Mouse (Mus musculus) neural tube, embryonic 12.5 days (tissue): Measurements from ENCODE around the gene Gm4969. TPM values are rescaled to one million over a fixed set of nuclear protein-coding genes. Genes with fewer than 3 reads are reported as not detected.

Source experiments
- ATAC-seq: fragments of 200-750 bp; cut with Nextera tagmentation; 2 replicates; pipeline ENCODE4 v1.8.0; 2017; ENCODE audit warnings: low read depth, mild to moderate bottlenecking, moderate TSS enrichment, moderate library complexity; ENCODE audit not compliant: low FRiP score
- H3K27ac ChIP-seq: fragments of 300-500 bp; sonication (generic); 2 replicates; pipeline ENCODE4 v1.5.1; 2016
- H3K27me3 ChIP-seq: fragments of 300-500 bp; sonication (generic); replicated peaks from 2 replicates; pipeline ENCODE4 v1.6.1; 2016; ENCODE audit warnings: mild to moderate bottlenecking
- H3K36me3 ChIP-seq: fragments of 300-500 bp; sonication (generic); 2 replicates; pipeline ENCODE4 v1.6.1; 2016; ENCODE audit warnings: mild to moderate bottlenecking
- H3K4me1 ChIP-seq: fragments of 300-500 bp; sonication (generic); 2 replicates; pipeline ENCODE4 v1.6.1; 2016
- H3K4me2 ChIP-seq: fragments of 300-500 bp; sonication (generic); replicated peaks from 2 replicates; pipeline ENCODE4 v1.6.1; 2016; ENCODE audit warnings: mild to moderate bottlenecking
- H3K4me3 ChIP-seq: fragments of 300-500 bp; sonication (generic); 2 replicates; pipeline ENCODE4 v1.5.1; 2016
- H3K9ac ChIP-seq: fragments of 300-500 bp; sonication (generic); 2 replicates; pipeline ENCODE4 v1.6.1; 2016; ENCODE audit warnings: mild to moderate bottlenecking
- H3K9me3 ChIP-seq: fragments of 300-500 bp; sonication (generic); 2 replicates; pipeline ENCODE4 v1.6.1; 2016; ENCODE audit warnings: mild to moderate bottlenecking
- WGBS: fragments of 180-500 bp; shearing (Covaris S2); methylation state at CpG from one replicate; pipeline ENCODE4 v1.1.7; 2016; 5-methylcytosine and 5-hydroxymethylcytosine counted together
- microRNA-seq: library from miRNA; unstranded; fragments of <30 nt; microRNA quantifications from one replicate; pipeline ENCODE4, GENCODE M21; 2017
- polyA plus RNA-seq: library from polyadenylated mRNA; unstranded; fragments of >200 nt; fragmentation: Nextera tagmentation; extraction: Ambion mirVana; gene quantifications from 2 replicates; pipeline ENCODE4 v1.2.1, GENCODE M21; 2016

Gm4969 gene
- polyA plus RNA-seq, 1 experiment from 2014 or later = 1.0 TPM

GRCm38 (mm10) chr7:19057405-19057804, 60.8 kb downstream of the Gm4969 start:
- Histone ChIP-seq H3K4me3 (no peak overlapping the region), H3K36me3 (peaks cover 6% of the 10 kb centered on the region; the same call in 1 of the 2 replicates), H3K9ac (no peak overlapping the region), H3K9me3 (no peaks in the 10 kb centered on the region), H3K4me2 (no peak overlapping the region), H3K27me3 (no peaks in the 10 kb centered on the region), H3K4me1 (peaks cover 11% of the 10 kb centered on the region), H3K27ac (no peak overlapping the region)
- ATAC-seq = no peak
- 90% methylated on average over 10 of the region's 10 CpGs for WGBS

- Histone ChIP-seq H3K27ac (no peak overlapping the region), H3K9me3 (no peaks in the 10 kb centered on the region), H3K9ac (0 out of 2 replicates have a peak overlapping the region, but pooled peaks have one; percentile 29), H3K36me3 (peaks cover 27% of the 10 kb centered on the region), H3K4me3 (no peak overlapping the region), H3K4me2 (no peak overlapping the region), H3K4me1 (peaks cover 11% of the 10 kb centered on the region), H3K27me3 (no peaks in the 10 kb centered on the region)
- 92% methylated on average over 8 of the region's 8 CpGs for WGBS
- no peak for ATAC-seq
Measured at GRCm38 (mm10) chr7:19055108-19055507, 63.1 kb downstream of the Gm4969 start.

- Histone ChIP-seq H3K9ac (0 out of 2 replicates have a peak overlapping the region, but pooled peaks have one; percentile 29), H3K27me3 (no peaks in the 10 kb centered on the region), H3K27ac (no peak overlapping the region), H3K4me1 (peaks cover 11% of the 10 kb centered on the region), H3K36me3 (peaks cover 31% of the 10 kb centered on the region), H3K4me2 (peak overlapping the region; percentile 59), H3K4me3 (peak overlapping the region; percentile 18; the same call in 1 of the 2 replicates), H3K9me3 (no peaks in the 10 kb centered on the region)
- WGBS = 65% methylated on average over 9 of the region's 9 CpGs
- ATAC-seq = no peak
Measured at GRCm38 (mm10) chr7:19054777-19055076, 63.4 kb downstream of the Gm4969 start.

GRCm38 (mm10) chr7:19054047-19054776, 64.0 kb downstream of the Gm4969 start, which contains the start of gene Rsph6a:
TSS of gene Rsph6a (plus strand) at chr7:19054690.
- WGBS = 20% methylated on average over 33 of the region's 33 CpGs
- 0 out of 2 replicates have a peak within 1 kb of the TSS, but pooled peaks have one; percentile 29 for H3K9ac ChIP-seq
- H3K9me3 ChIP-seq = no peaks in the 10 kb centered on the region
- peaks cover 36% of the 10 kb centered on the region for H3K36me3 ChIP-seq
- peak within 1 kb of the TSS; percentile 59 for H3K4me2 ChIP-seq
- peak within 1 kb of the TSS; percentile 18; the same call in 1 of the 2 replicates for H3K4me3 ChIP-seq
- no peaks in the 10 kb centered on the region for H3K27me3 ChIP-seq
- H3K27ac ChIP-seq = no peak within 1 kb of the TSS
- peak; percentile 74 for ATAC-seq
- peaks cover 11% of the 10 kb centered on the region for H3K4me1 ChIP-seq

GRCm38 (mm10) chr7:19053136-19053532, 65.0 kb downstream of the Gm4969 start:
- Histone ChIP-seq H3K27me3 (no peaks in the 10 kb centered on the region), H3K4me3 (no peak overlapping the region), H3K27ac (no peak overlapping the region), H3K4me1 (peaks cover 11% of the 10 kb centered on the region), H3K4me2 (no peak overlapping the region), H3K9me3 (no peaks in the 10 kb centered on the region), H3K9ac (no peak overlapping the region), H3K36me3 (peaks cover 47% of the 10 kb centered on the region)
- ATAC-seq = no peak
- WGBS = 90% methylated on average over 7 of the region's 7 CpGs

GRCm38 (mm10) chr7:19052345-19053135, 65.6 kb downstream of the Gm4969 start:
- Histone ChIP-seq H3K27ac (no peak overlapping the region), H3K9ac (no peak overlapping the region), H3K9me3 (no peaks in the 10 kb centered on the region), H3K36me3 (peaks cover 53% of the 10 kb centered on the region), H3K4me2 (no peak overlapping the region), H3K4me3 (no peak overlapping the region), H3K4me1 (peaks cover 11% of the 10 kb centered on the region), H3K27me3 (no peaks in the 10 kb centered on the region)
- 88% methylated on average over 15 of the region's 15 CpGs for WGBS
- ATAC-seq = no peak

GRCm38 (mm10) chr7:19051161-19051560, 67.0 kb downstream of the Gm4969 start:
- no peak overlapping the region for H3K9ac ChIP-seq
- no peak overlapping the region for H3K4me2 ChIP-seq
- no peak for ATAC-seq
- no peaks in the 10 kb centered on the region for H3K9me3 ChIP-seq
- peaks cover 11% of the 10 kb centered on the region for H3K4me1 ChIP-seq
- no peak overlapping the region for H3K27ac ChIP-seq
- H3K4me3 ChIP-seq = no peak overlapping the region
- 79% methylated on average over 4 of the region's 4 CpGs for WGBS
- no peaks in the 10 kb centered on the region for H3K27me3 ChIP-seq
- H3K36me3 ChIP-seq = peaks cover 67% of the 10 kb centered on the region

- no peak overlapping the region for H3K4me2 ChIP-seq
- no peak for ATAC-seq
- peaks cover 75% of the 10 kb centered on the region for H3K36me3 ChIP-seq
- H3K27ac ChIP-seq = no peak overlapping the region
- 92% methylated on average over 8 of the region's 8 CpGs for WGBS
- peaks cover 11% of the 10 kb centered on the region for H3K4me1 ChIP-seq
- H3K27me3 ChIP-seq = no peaks in the 10 kb centered on the region
- H3K4me3 ChIP-seq = no peak overlapping the region
- no peak overlapping the region for H3K9ac ChIP-seq
- no peaks in the 10 kb centered on the region for H3K9me3 ChIP-seq
Measured at GRCm38 (mm10) chr7:19050172-19050571, 68.0 kb downstream of the Gm4969 start.

GRCm38 (mm10) chr7:19049252-19049651, 68.9 kb downstream of the Gm4969 start:
- WGBS = 89% methylated on average over 5 of the region's 5 CpGs

More at GRCm38 (mm10) chr7:19049252-19049651, 68.9 kb downstream of the Gm4969 start:
- Histone ChIP-seq H3K9ac (no peak overlapping the region), H3K4me2 (no peak overlapping the region), H3K4me3 (no peak overlapping the region), H3K27me3 (no peaks in the 10 kb centered on the region), H3K36me3 (peaks cover 83% of the 10 kb centered on the region), H3K4me1 (peaks cover 5% of the 10 kb centered on the region), H3K27ac (no peak overlapping the region), H3K9me3 (no peaks in the 10 kb centered on the region)
- no peak for ATAC-seq

Small RNA genes within 50 kb of the gene (microRNA-seq; reads per million reads assigned to microRNA genes)
- gene Mir3100 = not detected

Other genes starting within 250 kb of the Gm4969 start
- 3.9 and 4.7 TPM in 2 replicates for gene Pglyrp1, start 247.0 kb downstream of the Gm4969 start, polyA plus RNA-seq
- gene Ccdc61, start 208.0 kb downstream of the Gm4969 start, polyA plus RNA-seq = 32.9 and 34.0 TPM in 2 replicates
- 12.1 and 12.6 TPM in 2 replicates for gene Nova2, start 192.5 kb downstream of the Gm4969 start, polyA plus RNA-seq
- gene Nanos2, start 131.0 kb downstream of the Gm4969 start, polyA plus RNA-seq = 0.24 and 0.72 TPM in 2 replicates
- gene Mypop, start 127.1 kb downstream of the Gm4969 start, polyA plus RNA-seq = 6.1 and 7.0 TPM in 2 replicates
- 41.6 and 45.2 TPM in 2 replicates for gene Irf2bp1, start 114.3 kb downstream of the Gm4969 start, polyA plus RNA-seq
- 0.09 and 0.19 TPM in 2 replicates for gene Foxa3, start 94.8 kb downstream of the Gm4969 start, polyA plus RNA-seq
- 46.9 and 47.3 TPM in 2 replicates for gene Sympk, start 94.0 kb downstream of the Gm4969 start, polyA plus RNA-seq
- not detected in 2 replicates for gene Rsph6a, start 63.7 kb downstream of the Gm4969 start, polyA plus RNA-seq
- gene Dmwd, start 42.1 kb downstream of the Gm4969 start, polyA plus RNA-seq = 29.6 and 30.7 TPM in 2 replicates
- 13.7 and 18.2 TPM in 2 replicates for gene Dmpk, start 34.5 kb downstream of the Gm4969 start, polyA plus RNA-seq
- gene Six5, start 23.8 kb downstream of the Gm4969 start, polyA plus RNA-seq = 4.5 and 5.2 TPM in 2 replicates
- 18.3 and 19.9 TPM in 2 replicates for gene Fbxo46, start 1.5 kb upstream of the Gm4969 start, polyA plus RNA-seq
- 19.5 and 20.9 TPM in 2 replicates for gene Qpctl, start 30.9 kb upstream of the Gm4969 start, polyA plus RNA-seq
- 124 and 133 TPM in 2 replicates for gene Snrpd2, start 31.4 kb upstream of the Gm4969 start, polyA plus RNA-seq
- gene Gipr, start 47.8 kb upstream of the Gm4969 start, polyA plus RNA-seq = 1.1 and 1.8 TPM in 2 replicates
- 5.1 and 6.6 TPM in 2 replicates for gene Eml2, start 58.1 kb upstream of the Gm4969 start, polyA plus RNA-seq
- gene Gpr4, start 94.2 kb upstream of the Gm4969 start, polyA plus RNA-seq = 1.9 and 2.3 TPM in 2 replicates
- 42.1 and 43.9 TPM in 2 replicates for gene Opa3, start 110.0 kb upstream of the Gm4969 start, polyA plus RNA-seq
- 53.4 and 56.3 TPM in 2 replicates for gene Vasp, start 153.4 kb upstream of the Gm4969 start, polyA plus RNA-seq
- gene Ppm1n, start 161.7 kb upstream of the Gm4969 start, polyA plus RNA-seq = 0.20 TPM in 1 of 2 replicates, not detected in the other
- gene Rtn2, start 164.3 kb upstream of the Gm4969 start, polyA plus RNA-seq = 91.1 and 99.1 TPM in 2 replicates
- gene Fosb, start 191.7 kb upstream of the Gm4969 start, polyA plus RNA-seq = 0.08 TPM in 1 of 2 replicates, not detected in the other
- 103 and 104 TPM in 2 replicates for gene Ercc1, start 226.4 kb upstream of the Gm4969 start, polyA plus RNA-seq
- gene Cd3eap, start 241.1 kb upstream of the Gm4969 start, polyA plus RNA-seq = 18.2 and 19.8 TPM in 2 replicates
- gene Ppp1r13l, start 241.4 kb upstream of the Gm4969 start, polyA plus RNA-seq = 3.1 and 3.2 TPM in 2 replicates